Mouse (Mus musculus) kidney, postnatal 36 days (tissue): ENCODE results near the gene L3mbtl4.
"Not testable (repeated sequence)": the region's sequence is repeated elsewhere in the genome, so short reads cannot be mapped to it uniquely, and the experiment has no call there.

Source experiments
- DNase-seq, 2 experiments: peaks; one replicate each; pipeline ENCODE4 v3.0.0; 2021 to 2022; ENCODE audit warnings: mixed read lengths in 2 of 2

Gene L3mbtl4

GRCm38 (mm10) chr17:68405993-68406392, 132.4 kb downstream of the L3mbtl4 start:
- no peak for DNase-seq

- DNase-seq = not testable (repeated sequence)
Observed at GRCm38 (mm10) chr17:68407121-68407520, 133.5 kb downstream of the L3mbtl4 start.

GRCm38 (mm10) chr17:68422663-68423498, 149.3 kb downstream of the L3mbtl4 start:
- no peak for DNase-seq

- DNase-seq = no peak
Observed at GRCm38 (mm10) chr17:68433576-68433975, 160.0 kb downstream of the L3mbtl4 start.

DNA sequence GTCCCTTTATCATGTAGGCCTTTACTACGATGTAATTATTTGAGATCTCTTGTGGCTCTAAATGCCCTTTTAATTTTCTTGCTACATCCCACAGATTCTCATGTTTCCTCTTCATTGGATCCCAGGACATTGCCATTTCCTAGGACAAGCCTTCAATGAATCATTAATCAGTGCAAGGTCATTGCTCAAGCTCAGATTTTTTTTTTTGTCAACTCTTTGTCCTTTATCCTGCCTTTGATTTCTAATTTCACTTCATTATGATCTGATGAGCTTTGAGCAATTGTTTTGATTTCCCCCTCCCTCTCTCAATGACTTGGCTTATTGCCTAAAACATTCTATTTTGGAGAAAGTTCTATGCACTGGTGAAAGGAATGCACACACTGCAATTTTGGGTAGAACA, 177.3 kb downstream of the L3mbtl4 start:
- DNase-seq = no peak

DNA sequence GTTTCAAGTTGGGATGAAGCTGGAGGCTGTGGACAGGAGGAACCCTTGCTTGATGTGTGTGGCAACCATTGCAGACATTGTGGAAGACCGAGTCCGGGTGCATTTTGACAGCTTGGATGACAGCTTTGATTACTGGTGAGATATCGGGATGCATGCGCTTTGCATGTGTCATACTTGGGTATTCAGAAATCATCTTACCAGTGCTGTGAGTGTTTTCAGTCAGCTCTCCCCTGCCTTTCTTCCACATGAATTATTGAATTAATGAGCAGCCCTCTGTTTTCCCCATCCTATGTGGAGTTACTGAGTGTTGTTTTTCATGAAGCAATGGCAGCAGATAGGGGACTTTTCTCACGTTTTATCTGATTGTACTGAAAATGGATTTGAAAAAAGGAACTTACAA, 187.9 kb downstream of the L3mbtl4 start:
- no peak for DNase-seq

- no peak for DNase-seq
Observed at GRCm38 (mm10) chr17:68467311-68467710, 193.7 kb downstream of the L3mbtl4 start.

DNA sequence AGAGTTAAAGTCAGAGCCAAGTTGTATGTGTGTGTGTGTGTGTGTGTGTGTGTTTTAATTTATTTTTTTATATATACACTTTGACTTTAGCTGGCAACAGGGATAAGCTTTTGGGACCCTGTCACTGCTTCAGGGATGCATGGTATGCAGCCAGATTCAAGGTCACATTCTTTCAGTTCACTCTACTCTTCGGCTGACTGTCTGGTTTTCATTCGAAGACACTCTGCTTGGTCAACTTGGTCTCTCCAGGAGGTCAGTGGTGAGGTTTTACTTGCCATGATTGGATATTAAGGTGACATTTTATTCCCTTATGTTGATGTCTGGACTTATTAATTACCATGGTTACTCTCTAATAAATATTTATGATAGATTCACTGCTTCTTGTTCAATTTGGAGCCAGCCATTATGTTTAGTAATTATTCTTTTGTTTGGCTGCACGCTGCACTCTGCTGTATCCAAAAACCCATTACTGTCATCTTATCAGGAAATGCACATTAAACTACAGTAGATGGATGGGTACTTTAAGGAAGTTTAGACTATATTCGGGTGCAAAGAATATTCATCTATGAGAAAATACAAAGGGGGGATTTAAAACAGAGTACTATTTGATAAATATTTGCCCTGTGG, 216.6 kb downstream of the L3mbtl4 start:
- no peak for DNase-seq

- no peak for DNase-seq
Observed at GRCm38 (mm10) chr17:68492231-68492630, 218.6 kb downstream of the L3mbtl4 start.

DNA sequence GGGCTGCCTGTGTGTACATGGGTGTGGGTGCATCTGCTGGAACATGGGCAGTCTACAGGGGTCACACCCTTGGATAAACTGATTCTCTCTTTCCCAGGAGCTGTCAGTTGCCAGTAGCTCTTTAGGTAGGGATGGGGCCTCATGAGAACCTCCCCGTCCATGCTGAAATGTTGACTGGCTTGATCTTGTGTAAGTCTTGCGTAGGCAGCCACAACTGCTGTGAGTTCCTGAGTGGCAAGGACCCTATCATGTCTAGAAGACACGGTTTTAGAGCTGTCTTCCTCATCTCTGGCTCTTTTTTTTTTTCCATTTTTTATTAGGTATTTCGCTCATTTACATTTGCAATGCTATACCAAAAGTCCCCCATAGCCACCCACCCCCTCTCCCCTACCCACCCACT, 229.4 kb downstream of the L3mbtl4 start:
- not testable (repeated sequence) for DNase-seq

DNA sequence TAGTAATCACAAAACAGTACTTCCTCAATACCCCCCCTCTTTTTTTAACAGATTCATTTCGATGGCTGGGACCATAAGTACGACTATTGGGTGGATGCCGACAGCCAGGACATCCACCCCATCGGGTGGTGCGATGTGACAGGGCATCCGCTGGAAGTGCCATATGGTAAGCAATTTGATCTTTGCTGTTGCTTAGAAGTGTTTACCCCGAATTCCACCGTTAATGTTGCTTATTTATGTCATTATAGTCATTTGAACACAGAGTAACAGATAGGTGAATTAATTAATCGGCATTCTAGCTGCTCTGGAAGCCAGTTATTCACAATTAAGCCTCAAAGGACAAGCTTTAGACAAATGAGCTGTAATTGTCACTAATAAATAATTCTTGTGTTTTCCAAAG, 286.1 kb downstream of the L3mbtl4 start:
- DNase-seq = no peak

DNA sequence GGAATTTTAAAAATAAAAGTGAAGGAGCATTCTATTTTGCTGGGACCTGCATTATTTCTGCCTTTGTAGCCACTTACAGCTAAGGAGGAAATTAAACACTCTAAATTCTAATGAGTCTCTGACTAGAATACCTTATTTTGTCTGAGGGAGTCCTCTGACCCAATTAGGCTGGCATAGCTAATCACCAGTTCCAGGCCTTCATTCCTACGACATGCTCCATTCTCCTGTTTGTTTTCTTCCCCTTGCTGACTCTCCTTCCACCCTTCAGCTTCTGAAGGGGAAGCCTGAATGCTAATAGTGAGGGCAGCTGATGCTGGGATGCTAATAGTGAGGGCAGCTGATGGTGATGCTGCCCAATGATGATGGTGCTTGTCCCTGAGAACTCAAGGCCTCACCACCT, 286.7 kb downstream of the L3mbtl4 start:
- DNase-seq = no peak

- DNase-seq = no peak
Observed at GRCm38 (mm10) chr17:68571806-68572205, 298.2 kb downstream of the L3mbtl4 start.

DNA sequence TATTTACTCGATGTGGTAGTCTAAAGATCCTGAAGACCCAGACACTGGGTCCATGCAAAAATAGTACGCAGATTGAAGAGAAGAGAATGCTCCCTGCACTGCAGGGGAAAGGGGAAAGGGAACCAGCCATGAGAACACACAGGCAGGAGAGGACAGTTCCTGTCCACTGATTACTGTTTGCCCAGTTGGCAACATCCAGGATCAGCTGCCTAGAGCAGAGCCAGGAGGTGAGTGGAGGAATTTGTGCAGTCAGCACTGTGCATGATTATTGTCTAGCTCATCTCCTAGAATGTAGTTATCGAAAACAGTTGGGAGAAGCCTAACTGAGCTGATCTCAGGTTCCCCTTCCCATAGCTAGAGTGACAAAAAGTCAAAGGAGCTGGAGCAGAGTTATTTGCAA, 311.6 kb downstream of the L3mbtl4 start:
- peak; percentile 44 to 50 for DNase-seq

DNA sequence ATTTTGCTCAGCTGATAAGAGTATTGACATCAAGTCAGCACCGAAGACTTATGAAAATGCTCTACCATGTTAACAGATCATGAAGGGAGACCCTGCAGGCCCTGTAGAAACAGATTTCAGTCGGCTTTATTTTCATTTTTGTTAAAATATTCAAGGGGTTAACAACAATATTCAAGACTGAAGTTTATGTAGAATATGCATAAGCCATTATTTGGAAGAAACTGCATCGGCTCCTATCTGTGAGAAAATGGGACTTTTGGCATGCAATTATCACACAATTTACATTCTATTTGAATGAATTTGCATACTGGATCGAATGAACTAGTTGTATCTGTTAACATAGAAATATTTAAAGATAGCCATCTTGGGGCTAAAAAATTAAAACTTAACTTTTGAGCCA, 318.0 kb downstream of the L3mbtl4 start:
- no peak for DNase-seq

- no peak for DNase-seq
Observed at GRCm38 (mm10) chr17:68602744-68603143, 329.1 kb downstream of the L3mbtl4 start.

GRCm38 (mm10) chr17:68607691-68608090, 334.1 kb downstream of the L3mbtl4 start:
- DNase-seq = peak in 1 of 2 experiments; percentile 52

GRCm38 (mm10) chr17:68611247-68611646, 337.6 kb downstream of the L3mbtl4 start:
- DNase-seq = no peak

DNA sequence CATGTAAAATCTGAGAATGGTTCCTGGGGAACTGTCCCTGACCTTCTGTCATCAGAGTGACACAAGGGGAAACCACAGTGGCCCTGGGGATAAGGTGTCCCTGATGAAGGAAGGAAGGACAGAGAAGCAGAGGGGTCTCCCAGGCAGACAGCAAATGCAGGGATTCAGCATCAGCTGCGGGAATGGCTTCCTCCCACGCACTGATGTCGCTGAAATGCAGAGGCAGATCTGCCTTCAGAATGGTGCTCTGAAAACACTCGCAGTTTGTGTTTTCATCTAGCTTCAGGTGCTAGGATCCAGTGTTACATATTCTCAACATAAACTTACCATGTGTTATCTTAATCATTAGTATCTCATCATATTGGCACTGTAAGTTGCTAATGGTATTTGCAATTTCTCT, 351.7 kb downstream of the L3mbtl4 start:
- DNase-seq = no peak

- no peak for DNase-seq
Observed at GRCm38 (mm10) chr17:68629631-68630426, 356.2 kb downstream of the L3mbtl4 start.

DNA sequence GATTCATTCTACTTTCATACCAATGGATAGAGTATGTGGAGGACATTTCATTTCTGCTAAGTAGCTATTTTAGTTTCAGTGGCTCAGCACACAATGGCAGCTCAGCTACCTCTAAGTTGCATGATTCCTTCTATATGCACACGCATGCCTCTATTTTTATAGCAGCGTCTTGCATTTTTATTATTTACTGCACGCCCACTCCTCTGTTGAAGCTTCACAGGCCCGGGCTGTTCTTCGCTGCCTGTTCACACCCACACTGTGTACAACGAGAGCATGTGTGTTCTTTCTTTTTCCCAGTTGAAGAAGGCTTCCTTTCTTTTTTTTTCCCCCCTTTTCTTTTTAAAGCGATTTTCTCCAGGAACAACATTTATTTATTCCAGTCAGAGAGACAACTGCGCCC, 357.8 kb downstream of the L3mbtl4 start:
- no peak for DNase-seq

DNA sequence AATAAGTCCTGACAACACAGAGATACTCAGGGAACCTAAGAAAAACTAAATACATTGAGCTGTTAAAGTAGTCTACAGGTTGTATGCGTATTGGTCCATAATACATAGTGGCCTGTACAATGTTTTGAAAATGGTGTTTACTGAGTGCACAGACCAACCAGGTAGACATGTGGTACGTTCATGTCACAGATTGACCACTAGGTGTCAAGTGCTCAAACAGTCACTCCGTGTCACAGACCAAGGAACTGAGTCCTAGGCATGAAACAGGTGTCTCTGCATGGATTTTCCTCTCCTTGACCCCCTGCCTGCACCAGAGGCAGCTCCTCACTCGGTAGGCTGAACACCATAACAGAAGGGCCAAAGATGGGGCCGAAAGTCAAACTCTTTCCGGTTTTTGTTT, 366.6 kb downstream of the L3mbtl4 start:
- DNase-seq = no peak

DNA sequence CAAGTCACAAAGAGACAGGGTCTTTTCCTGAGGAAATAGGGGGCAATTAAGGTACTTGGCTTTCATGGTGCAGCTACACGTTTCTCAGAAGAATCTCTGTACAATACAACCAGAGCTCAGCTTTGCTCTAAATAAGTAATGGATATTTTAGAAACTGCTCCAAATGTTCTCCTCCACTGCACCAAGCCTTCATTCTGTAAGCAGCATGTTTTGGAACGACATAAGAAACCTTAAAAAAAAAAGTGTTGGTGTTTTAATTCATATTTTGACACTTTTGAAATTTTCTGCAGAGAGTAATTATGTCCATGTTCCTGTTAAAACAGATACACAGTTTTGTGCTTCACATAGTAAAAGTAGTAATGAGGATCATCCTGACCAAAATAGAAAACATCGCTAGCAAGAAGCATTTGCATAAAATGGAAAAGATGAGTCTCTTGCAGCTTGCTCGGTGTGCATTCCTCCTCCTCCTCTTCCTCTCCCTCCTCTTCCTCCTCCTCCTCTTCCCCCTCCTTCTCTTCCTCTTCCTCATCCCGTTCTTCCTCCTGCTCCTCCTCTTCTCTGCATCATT, 369.0 kb downstream of the L3mbtl4 start:
- DNase-seq = no peak
